Mouse (Mus musculus) embryonic facial prominence, embryonic 15.5 days (tissue): ENCODE data around the gene Cers6. TPM values are rescaled to one million over a fixed set of nuclear protein-coding genes. Genes with fewer than 3 reads are reported as not detected.

Source experiments
- ATAC-seq: fragments of 200-750 bp; cut with Nextera tagmentation; 2 replicates; pipeline ENCODE4 v1.8.0; 2017; ENCODE audit warnings: low read depth, moderate TSS enrichment; ENCODE audit not compliant: insufficient number of reproducible peaks, low FRiP score, low TSS enrichment
- H3K27ac ChIP-seq: fragments of 300-500 bp; sonication (generic); replicated peaks from 2 replicates; pipeline ENCODE4 v1.5.1; 2015; ENCODE audit warnings: mild to moderate bottlenecking, inconsistent platforms
- H3K27me3 ChIP-seq: fragments of 300-500 bp; sonication (generic); 2 replicates; pipeline ENCODE4 v1.6.1; 2015; ENCODE audit warnings: inconsistent platforms
- H3K36me3 ChIP-seq: fragments of 300-500 bp; sonication (generic); 2 replicates; pipeline ENCODE4 v1.6.1; 2015; ENCODE audit warnings: mild to moderate bottlenecking, inconsistent platforms
- H3K4me1 ChIP-seq: fragments of 300-500 bp; sonication (generic); 2 replicates; pipeline ENCODE4 v1.6.1; 2015; ENCODE audit warnings: inconsistent platforms
- H3K4me2 ChIP-seq: fragments of 300-500 bp; sonication (generic); replicated peaks from 2 replicates; pipeline ENCODE4 v1.6.1; 2015; ENCODE audit warnings: mild to moderate bottlenecking, inconsistent platforms
- H3K4me3 ChIP-seq: fragments of 300-500 bp; sonication (generic); replicated peaks from 2 replicates; pipeline ENCODE4 v1.5.1; 2015; ENCODE audit warnings: mild to moderate bottlenecking, inconsistent platforms
- H3K9ac ChIP-seq: fragments of 300-500 bp; sonication (generic); 2 replicates; pipeline ENCODE4 v1.6.1; 2015; ENCODE audit warnings: inconsistent platforms
- H3K9me3 ChIP-seq: fragments of 300-500 bp; sonication (generic); replicated peaks from 2 replicates; pipeline ENCODE4 v1.6.1; 2016; ENCODE audit warnings: inconsistent platforms
- WGBS: fragments of 180-500 bp; shearing (Covaris S2); methylation state at CpG from one replicate; pipeline ENCODE4 v1.1.7; 2015; 5-methylcytosine and 5-hydroxymethylcytosine counted together
- polyA plus RNA-seq: library from polyadenylated mRNA; unstranded; fragments of >200 nt; fragmentation: Nextera tagmentation; extraction: Ambion mirVana; gene quantifications from 2 replicates; pipeline ENCODE4 v1.2.1, GENCODE M21; 2015

Cers6 gene
- polyA plus RNA-seq, 1 experiment from 2014 or later: 34.3 TPM

DNA sequence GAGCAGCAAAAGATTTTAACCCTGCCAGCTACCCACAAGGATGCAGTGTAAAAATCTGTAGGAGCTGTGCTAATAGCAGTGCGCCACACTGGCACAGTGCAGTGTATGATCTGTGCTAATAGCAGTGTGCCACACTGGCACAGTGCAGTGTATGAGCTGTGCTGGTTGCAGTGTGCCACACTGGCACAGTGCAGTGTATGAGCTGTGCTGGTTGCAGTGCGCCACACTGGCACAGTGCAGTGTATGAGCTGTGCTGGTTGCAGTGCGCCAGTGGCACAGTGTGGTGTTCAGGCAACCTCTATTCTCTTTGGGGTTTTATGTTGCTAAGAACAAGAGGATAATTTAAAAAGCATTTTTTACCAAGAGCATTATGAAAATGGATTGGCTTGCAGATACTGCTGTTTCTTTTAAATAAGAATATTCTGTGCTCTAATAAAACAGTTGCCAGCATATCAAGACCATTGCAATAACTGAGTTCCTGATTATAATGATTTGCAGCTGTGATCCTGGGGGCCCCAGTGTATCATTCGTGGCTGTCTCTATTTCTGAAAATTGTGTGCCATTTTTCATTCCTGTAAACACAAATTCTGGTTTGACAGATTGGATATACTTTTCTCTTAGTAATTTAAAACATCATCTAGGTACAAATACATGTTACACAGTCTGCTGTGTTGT lies 159.5 kb downstream of the Cers6 start:
- no peak overlapping the region; the same call in 1 of the 2 replicates for H3K27ac ChIP-seq
- no peak overlapping the region for H3K4me3 ChIP-seq
- no peaks in the 10 kb centered on the region for H3K27me3 ChIP-seq
- WGBS: 70% methylated on average over 4 of the region's 4 CpGs
- H3K9ac ChIP-seq: no peak overlapping the region
- H3K36me3 ChIP-seq: no peaks in the 10 kb centered on the region
- no peak for ATAC-seq
- H3K4me2 ChIP-seq: no peak overlapping the region
- H3K9me3 ChIP-seq: no peaks in the 10 kb centered on the region
- peaks cover 4% of the 10 kb centered on the region; the same call in 1 of the 2 replicates for H3K4me1 ChIP-seq

DNA sequence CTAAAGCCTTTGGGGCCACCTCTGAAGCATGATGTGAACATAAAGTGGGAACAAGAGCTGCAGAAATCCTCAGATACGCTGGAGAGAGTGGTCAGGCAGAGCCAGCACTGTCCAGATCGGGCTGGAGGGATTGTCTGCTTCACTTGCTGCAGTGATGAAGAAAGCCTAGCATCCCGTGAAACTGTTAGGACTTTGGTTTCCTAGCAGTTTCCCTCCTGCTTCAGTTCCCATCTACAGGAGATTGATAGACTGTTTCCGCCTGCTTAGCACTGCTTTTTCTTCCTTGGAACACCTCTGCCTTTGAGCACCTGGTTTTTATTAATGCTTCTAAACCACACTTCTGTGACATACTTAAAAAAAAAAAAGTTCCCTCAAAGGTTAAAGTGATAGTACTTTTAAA lies 160.3 kb downstream of the Cers6 start:
- H3K27me3 ChIP-seq: no peaks in the 10 kb centered on the region
- peaks cover 4% of the 10 kb centered on the region; the same call in 1 of the 2 replicates for H3K4me1 ChIP-seq
- H3K9me3 ChIP-seq: no peaks in the 10 kb centered on the region
- ATAC-seq: no peak
- no peak overlapping the region for H3K4me3 ChIP-seq
- no peak overlapping the region for H3K27ac ChIP-seq
- no peaks in the 10 kb centered on the region for H3K36me3 ChIP-seq
- WGBS: 41% methylated on average over 4 of the region's 4 CpGs
- H3K4me2 ChIP-seq: no peak overlapping the region
- no peak overlapping the region for H3K9ac ChIP-seq

DNA sequence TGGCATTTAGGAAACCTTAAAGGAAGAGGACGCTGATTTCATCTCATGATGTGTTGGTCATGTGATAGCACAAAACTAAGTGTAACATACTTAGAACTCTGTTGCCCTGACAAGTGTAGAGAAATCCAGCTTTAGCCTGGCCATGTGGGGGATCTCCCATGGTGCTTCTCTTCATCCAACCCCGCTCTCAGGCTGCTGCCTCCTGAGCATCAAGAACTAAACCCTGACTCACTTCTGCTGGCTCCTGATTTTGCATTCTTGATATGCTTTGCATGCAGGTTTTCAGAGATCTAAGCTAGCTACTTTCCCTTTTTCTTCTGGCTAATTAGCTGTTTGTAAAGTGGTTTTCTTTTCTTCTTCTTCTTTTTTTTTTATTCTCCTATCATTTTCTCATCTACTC lies 163.6 kb downstream of the Cers6 start:
- no peak for ATAC-seq
- Histone ChIP-seq H3K36me3 (no peaks in the 10 kb centered on the region), H3K9ac (no peak overlapping the region), H3K27ac (peak overlapping the region; percentile 28; the same call in 1 of the 2 replicates), H3K4me3 (no peak overlapping the region), H3K4me2 (no peak overlapping the region), H3K27me3 (no peaks in the 10 kb centered on the region), H3K4me1 (peaks cover 4% of the 10 kb centered on the region; the same call in 1 of the 2 replicates), H3K9me3 (0 out of 2 replicates have a peak, but pooled peaks cover 4% of the 10 kb centered on the region)
- WGBS: 68% methylated on average over 2 of the region's 2 CpGs

DNA sequence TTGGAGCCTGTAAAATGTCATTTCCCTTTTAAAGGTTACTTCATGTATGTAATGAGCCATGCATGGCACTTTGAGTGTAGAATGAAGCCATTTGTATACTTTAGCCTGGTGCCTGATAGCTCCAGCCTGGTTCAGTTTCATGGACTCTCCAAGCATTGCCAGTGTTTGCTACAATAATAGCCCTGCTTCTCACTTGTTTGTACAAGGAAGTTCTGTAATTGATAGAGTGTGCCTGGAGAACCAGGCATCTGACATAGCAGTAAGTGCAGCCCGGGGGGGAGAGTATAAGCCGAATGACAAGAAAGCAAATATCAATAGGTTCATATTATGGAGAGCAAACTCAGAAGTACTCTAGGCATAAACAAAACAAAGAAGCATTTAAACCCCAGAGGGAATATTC lies 171.3 kb downstream of the Cers6 start:
- WGBS: 57% methylated on average over 2 of the region's 2 CpGs
- no peaks in the 10 kb centered on the region for H3K27me3 ChIP-seq
- no peak for ATAC-seq
- no peak overlapping the region for H3K27ac ChIP-seq
- H3K4me3 ChIP-seq: no peak overlapping the region
- H3K9me3 ChIP-seq: 0 out of 2 replicates have a peak, but pooled peaks cover 4% of the 10 kb centered on the region
- H3K36me3 ChIP-seq: no peaks in the 10 kb centered on the region
- H3K4me1 ChIP-seq: no peaks in the 10 kb centered on the region
- no peak overlapping the region for H3K9ac ChIP-seq
- H3K4me2 ChIP-seq: no peak overlapping the region

- no peak overlapping the region for H3K27ac ChIP-seq
- H3K9ac ChIP-seq: no peak overlapping the region
- no peak overlapping the region for H3K4me3 ChIP-seq
- H3K4me2 ChIP-seq: no peak overlapping the region
- H3K4me1 ChIP-seq: no peaks in the 10 kb centered on the region
- 47% methylated on average over 4 of the region's 4 CpGs for WGBS
- no peak for ATAC-seq
- no peaks in the 10 kb centered on the region for H3K27me3 ChIP-seq
- no peaks in the 10 kb centered on the region for H3K36me3 ChIP-seq
- no peaks in the 10 kb centered on the region for H3K9me3 ChIP-seq
Measured at GRCm38 (mm10) chr2:69035457-69035856, 174.2 kb downstream of the Cers6 start.

DNA sequence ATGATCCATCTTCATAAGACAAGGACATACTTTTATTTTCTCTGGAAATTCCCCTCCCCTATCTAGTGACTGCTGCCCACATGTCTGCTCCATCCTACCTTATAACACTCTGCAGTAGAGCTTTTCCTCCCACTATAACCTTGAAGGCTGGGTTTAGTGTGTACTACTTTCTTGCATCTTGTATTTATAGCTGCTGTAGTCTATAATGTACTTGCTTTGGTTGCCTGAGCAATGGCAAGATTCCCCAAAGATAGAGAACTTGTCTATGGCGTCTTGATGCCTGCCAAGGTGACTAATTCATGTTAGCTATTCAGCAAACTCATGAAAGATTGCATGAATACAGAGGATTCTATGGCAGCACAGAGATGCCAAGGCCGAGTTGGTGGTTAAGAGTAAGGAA lies 176.1 kb downstream of the Cers6 start:
- Histone ChIP-seq H3K4me3 (no peak overlapping the region), H3K36me3 (no peaks in the 10 kb centered on the region), H3K9me3 (no peaks in the 10 kb centered on the region), H3K27ac (no peak overlapping the region), H3K4me1 (peaks cover 1% of the 10 kb centered on the region; the same call in 1 of the 2 replicates), H3K4me2 (no peak overlapping the region), H3K9ac (no peak overlapping the region), H3K27me3 (no peaks in the 10 kb centered on the region)
- 86% methylated on average over 2 of the region's 2 CpGs for WGBS
- ATAC-seq: no peak

DNA sequence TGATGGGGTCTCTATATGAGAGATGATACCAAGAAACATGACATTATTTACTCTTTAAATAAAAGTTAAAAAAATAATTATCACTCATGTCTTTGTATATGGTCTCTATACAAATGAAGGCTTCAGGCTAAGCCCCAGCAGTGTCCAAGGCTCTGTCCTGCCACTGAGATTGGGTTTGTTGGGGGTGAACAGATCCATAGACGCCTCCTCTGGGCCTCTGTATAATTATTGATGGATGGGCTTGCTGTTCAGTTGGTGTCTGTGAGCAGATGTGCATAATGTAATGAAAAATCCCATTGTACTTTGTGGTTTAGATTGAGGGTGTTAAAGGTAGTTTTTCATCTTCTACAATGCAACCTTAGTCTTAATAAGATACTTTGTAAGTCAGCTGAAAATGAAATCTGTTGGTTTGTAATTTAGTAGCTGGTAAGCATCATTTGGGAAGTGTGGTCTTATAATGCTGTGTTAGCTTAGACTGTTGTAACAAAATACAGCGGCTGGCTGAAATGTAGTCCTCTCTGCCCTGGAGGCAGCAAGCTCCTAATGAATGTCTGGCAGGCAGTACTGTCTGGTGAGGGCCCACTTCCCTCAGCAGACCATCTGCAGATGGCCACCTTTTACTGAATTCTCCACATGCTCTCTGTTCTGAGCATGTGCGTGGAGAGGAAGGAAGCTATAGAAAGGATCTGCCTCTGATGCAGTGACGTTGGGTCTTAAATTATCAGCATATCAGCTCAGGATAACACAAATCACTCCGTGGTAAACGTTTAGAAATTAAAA lies 181.3 kb downstream of the Cers6 start:
- WGBS: 32% methylated on average over 6 of the region's 6 CpGs
- no peak overlapping the region for H3K27ac ChIP-seq
- no peaks in the 10 kb centered on the region for H3K9me3 ChIP-seq
- no peak for ATAC-seq
- no peaks in the 10 kb centered on the region for H3K36me3 ChIP-seq
- H3K9ac ChIP-seq: no peak overlapping the region
- H3K27me3 ChIP-seq: no peaks in the 10 kb centered on the region
- H3K4me1 ChIP-seq: peaks cover 14% of the 10 kb centered on the region
- H3K4me2 ChIP-seq: no peak overlapping the region
- H3K4me3 ChIP-seq: no peak overlapping the region

- Histone ChIP-seq H3K4me3 (no peak overlapping the region), H3K27me3 (no peaks in the 10 kb centered on the region), H3K4me2 (no peak overlapping the region), H3K4me1 (peaks cover 14% of the 10 kb centered on the region), H3K9ac (no peak overlapping the region), H3K36me3 (no peaks in the 10 kb centered on the region), H3K9me3 (no peaks in the 10 kb centered on the region), H3K27ac (no peak overlapping the region)
- ATAC-seq: no peak; the same call in 1 of the 2 replicates
- 72% methylated on average over 4 of the region's 4 CpGs for WGBS
Measured at GRCm38 (mm10) chr2:69043431-69044118, 182.3 kb downstream of the Cers6 start.

DNA sequence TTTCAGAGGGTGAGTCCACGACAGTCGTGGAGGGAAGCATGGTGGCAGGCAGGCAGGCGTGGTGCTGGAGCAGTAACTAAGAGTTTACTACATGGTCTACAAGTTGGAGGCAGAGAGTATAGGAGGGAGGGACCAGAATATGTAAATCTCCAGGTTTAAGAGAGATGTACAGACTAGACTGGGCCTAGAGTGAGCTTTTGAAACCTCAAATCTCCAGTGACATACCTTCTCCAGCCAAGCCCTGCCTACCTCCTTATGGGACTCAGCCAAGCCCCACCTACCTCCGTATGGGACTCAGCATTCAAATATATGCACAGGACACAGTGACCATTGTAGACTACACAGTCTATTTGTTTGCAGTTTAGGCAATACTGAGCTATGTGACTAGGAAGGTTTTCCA lies 184.7 kb downstream of the Cers6 start:
- Histone ChIP-seq H3K4me1 (peaks cover 14% of the 10 kb centered on the region), H3K9ac (no peak overlapping the region), H3K27me3 (no peaks in the 10 kb centered on the region), H3K4me3 (no peak overlapping the region), H3K4me2 (no peak overlapping the region), H3K36me3 (no peaks in the 10 kb centered on the region), H3K9me3 (no peaks in the 10 kb centered on the region), H3K27ac (no peak overlapping the region)
- no peak for ATAC-seq
- 79% methylated on average over 4 of the region's 4 CpGs for WGBS

GRCm38 (mm10) chr2:69047297-69047696 lies 186.1 kb downstream of the Cers6 start:
- Histone ChIP-seq H3K4me3 (no peak overlapping the region), H3K27ac (no peak overlapping the region), H3K9me3 (no peaks in the 10 kb centered on the region), H3K36me3 (no peaks in the 10 kb centered on the region), H3K4me2 (no peak overlapping the region), H3K4me1 (peaks cover 14% of the 10 kb centered on the region), H3K9ac (no peak overlapping the region), H3K27me3 (no peaks in the 10 kb centered on the region)
- no peak for ATAC-seq
- 81% methylated on average over 7 of the region's 7 CpGs for WGBS

DNA sequence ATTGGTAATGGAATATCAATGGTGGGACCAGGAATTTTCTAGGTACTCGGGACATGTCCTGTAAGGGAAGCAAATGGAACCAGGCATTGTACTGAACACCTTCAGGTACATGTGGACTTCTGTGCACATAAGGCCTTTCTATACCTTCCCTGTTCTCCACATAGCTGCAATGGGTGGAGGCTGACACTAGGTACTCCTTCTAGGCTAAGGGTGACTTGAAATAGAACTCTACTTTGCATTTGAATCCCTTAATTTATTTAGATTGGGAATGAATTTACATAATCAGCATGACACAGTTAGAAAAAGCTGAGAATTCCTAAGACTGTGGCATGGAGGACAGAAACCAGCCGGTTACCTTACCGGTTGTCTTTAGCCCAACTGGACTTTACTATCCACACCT lies 186.6 kb downstream of the Cers6 start:
- no peak overlapping the region for H3K4me2 ChIP-seq
- no peak overlapping the region for H3K4me3 ChIP-seq
- ATAC-seq: no peak
- peaks cover 10% of the 10 kb centered on the region for H3K4me1 ChIP-seq
- H3K27ac ChIP-seq: no peak overlapping the region
- no peaks in the 10 kb centered on the region for H3K36me3 ChIP-seq
- WGBS: 79% methylated on average over 3 of the region's 3 CpGs
- H3K27me3 ChIP-seq: no peaks in the 10 kb centered on the region
- no peaks in the 10 kb centered on the region for H3K9me3 ChIP-seq
- H3K9ac ChIP-seq: no peak overlapping the region
